Mouse (Mus musculus) C2C12 (cell line): ENCODE data around the gene Cdv3.

Experiments used
- CEBPB ChIP-seq: IDR thresholded peaks from one replicate; pipeline ENCODE4 v1.6.1; 2011; ENCODE audit warnings: low read depth, mild to moderate bottlenecking, control low read depth, moderate library complexity
- CTCF ChIP-seq: IDR thresholded peaks from one replicate; pipeline ENCODE4 v1.5.1; 2011; ENCODE audit not compliant: control insufficient read depth, insufficient read depth, insufficient read length
- MYOD1 ChIP-seq: IDR thresholded peaks from one replicate; pipeline ENCODE4 v1.6.1; 2011; ENCODE audit warnings: low read depth; ENCODE audit not compliant: control insufficient read depth, insufficient read length

DNA sequence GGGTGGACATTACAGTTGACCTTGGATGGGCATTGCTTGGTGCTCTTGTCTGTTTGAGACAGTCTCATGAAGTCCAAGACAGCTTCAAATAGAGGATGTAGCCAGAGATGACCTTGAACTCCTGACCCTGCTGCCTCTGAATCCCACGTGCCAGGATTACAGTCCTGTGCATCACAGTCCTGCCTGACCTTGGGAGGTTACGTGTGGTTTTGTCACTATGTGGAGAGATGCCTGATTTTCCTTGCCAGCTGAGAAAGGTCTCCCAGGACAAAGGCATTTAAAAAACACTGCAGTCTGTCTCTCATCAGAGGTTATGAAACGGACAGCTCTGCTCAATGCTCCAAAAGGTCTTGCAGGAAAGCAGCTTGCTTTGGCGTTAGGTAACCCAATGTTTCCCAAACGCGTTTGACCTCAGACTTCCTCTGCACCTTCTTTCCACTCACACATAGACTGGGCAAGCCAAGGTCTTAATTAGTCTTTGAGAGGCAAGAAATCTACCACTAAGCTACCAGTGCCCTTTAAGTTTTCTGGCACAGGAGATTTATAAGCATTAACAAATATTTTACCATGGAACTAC is 26.2 kb upstream of the Cdv3 start:
- no peak for TF ChIP-seq CEBPB
- TF ChIP-seq CTCF = no peak
- TF ChIP-seq MYOD1 = no peak
